Mouse (Mus musculus): ENCODE data around the gene D630003M21Rik. TPM values are rescaled to one million over a fixed set of nuclear protein-coding genes. Genes with fewer than 3 reads are reported as not detected.
A peak's percentile ranks its signal among the peaks of the same experiment; 100 is the strongest.

D630003M21Rik gene
- total RNA-seq, 4 experiments from 2014 or later: 3.3 to 4.4 (median 4.1) TPM

GRCm38 (mm10) chr2:158238101-158238500 lies 9.1 kb upstream of the D630003M21Rik start:
- no peak for DNase-seq (ENCODE audit: low spot score in 2 of 2)

- no peak for DNase-seq (ENCODE audit: low spot score in 2 of 2)
These were observed 7.7 kb upstream of the D630003M21Rik start for GRCm38 (mm10) chr2:158236698-158237097.

- DNase-seq (ENCODE audit: low spot score in 2 of 2): no peak
These were observed 4.1 kb upstream of the D630003M21Rik start for GRCm38 (mm10) chr2:158233106-158233505.

GRCm38 (mm10) chr2:158232414-158232813 lies 3.4 kb upstream of the D630003M21Rik start:
- DNase-seq (ENCODE audit: low spot score in 2 of 2): no peak

GRCm38 (mm10) chr2:158231071-158231470 lies 2.0 kb upstream of the D630003M21Rik start:
- no peak for DNase-seq (ENCODE audit: low spot score in 2 of 2)

- DNase-seq (ENCODE audit: low spot score in 2 of 2): no peak
These were observed 1.6 kb upstream of the D630003M21Rik start for GRCm38 (mm10) chr2:158230617-158231016.

DNA sequence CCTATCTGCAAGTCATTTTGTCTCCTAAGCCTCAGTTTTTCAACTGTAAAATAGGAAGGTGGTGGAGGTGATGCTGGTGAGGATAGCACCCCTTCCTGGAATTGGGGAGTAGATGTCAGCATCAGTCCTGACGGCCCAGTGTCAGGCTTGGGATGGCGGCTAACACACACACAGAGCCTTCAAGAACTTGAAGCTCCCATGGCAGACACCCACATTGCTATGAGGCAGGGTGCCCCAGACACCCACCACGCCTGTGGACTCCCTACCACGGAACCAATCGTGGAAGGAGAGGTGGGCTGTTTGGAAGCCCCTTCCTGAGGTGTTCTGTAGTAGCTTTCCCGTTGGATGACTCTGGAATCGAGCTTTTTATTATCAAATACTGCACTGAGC lies 476 bp upstream of the D630003M21Rik start:
- DNase-seq (ENCODE audit: low spot score in 2 of 2): no peak

DNA sequence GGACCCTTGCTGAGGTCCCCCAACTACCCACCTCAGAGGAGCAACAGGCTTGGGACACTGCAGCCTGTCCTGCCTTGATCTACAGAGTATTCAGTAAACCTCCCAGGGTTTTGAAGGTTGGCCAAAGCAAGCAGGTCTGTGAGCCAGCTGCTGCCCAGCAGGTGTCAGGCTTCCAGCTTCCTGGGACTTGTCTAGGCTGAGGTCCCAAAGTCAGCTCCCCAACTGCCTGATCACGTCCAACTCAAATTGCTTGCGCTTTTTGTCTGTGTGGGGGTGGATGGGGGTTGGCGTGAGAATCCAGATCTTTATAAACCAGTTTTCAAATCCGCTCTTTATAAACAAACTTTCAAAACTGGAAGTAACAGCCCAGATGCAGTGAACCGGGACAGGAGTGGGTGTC lies 3.7 kb downstream of the D630003M21Rik start:
- DNase-seq (ENCODE audit: low spot score in 2 of 2): no peak

DNA sequence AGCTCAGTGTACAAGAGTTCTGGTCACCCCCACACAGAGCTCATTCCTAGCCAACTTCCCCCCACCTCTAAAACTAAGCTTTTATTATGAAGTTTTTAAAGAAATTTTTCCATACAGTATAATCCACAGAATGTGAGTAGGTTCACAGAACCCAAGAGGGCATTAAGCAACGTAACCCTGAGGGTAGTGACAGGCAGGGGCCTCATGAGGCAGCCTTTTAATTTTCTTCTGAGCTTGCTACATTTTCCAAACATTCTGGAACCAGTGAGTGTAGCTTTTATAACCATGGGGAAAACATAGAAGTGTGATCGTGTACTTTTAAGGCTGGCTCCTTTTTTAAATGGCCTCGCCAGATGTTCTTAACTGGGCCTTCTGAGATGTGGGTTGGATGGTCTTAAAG lies 5.5 kb downstream of the D630003M21Rik start:
- no peak for DNase-seq (ENCODE audit: low spot score in 2 of 2)

DNA sequence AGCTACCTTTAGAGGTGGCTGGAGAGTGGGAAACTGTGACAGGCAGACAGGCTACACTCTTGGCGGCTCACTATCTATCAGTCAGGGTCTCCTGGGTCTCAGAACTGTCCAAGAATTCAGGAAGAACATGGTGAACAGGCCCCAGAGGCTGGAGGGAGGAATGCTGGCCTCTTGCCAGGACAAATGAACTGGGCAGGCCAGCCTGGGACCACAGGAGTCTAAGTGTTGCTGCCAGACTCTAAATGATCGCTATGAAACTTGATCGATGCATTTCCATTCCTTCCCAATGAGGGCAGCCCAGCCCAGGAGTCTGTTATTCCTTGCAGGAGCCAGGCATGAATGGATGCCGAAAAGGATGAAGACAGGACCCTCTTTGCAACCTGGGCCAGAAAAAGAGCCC lies 6.4 kb downstream of the D630003M21Rik start:
- no peak for DNase-seq (ENCODE audit: low spot score in 2 of 2)

DNA sequence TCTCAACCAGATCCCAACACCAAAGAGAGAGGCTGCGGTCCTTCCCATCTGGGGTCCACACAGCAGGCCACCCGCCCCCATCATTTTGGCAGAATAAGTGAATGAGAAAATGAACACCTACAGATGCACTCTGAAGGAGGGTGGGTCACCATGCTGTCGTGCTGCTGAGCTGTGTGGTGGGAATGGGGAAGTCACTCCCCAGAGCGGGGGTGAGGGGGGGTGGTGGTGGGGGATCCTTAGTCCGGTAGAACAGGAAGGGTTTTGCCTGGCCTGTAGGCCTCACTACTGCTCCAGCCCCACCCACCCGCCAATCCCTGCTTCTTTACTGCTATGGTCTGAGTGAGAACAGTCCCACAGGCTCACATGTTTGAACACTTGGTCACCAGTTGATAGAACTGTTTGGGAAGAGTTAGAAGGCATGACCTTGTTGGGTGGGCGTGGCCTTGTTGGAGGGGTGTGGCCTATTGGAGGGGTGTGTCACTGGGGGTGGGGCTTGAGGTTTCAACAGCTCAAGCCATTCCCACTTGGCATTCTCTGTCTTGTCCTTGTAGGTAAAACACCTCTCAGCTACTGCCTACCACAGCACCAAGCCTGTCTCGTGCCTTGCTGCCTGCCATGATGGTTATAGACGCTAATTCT lies 7.5 kb downstream of the D630003M21Rik start:
- no peak for DNase-seq (ENCODE audit: low spot score in 2 of 2)

DNA sequence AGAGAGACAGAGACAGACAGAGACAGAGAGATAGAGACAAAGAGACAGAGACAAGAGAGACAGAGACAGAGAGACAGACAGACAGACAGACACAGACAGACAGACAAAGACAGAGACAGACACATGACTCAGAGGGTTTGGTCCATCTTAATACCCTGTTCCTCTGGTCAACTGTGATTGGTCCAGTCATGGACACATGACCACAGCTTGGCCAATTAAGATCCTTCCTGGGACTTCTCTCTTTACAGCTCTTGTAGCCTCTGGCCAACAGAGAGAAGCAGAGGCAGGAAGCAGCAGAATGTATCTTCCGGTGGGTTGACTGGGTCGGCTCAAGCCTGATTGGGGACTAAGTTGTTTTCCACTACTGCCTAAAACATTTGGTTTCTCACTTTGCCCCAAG lies 9.5 kb downstream of the D630003M21Rik start:
- no peak for DNase-seq (ENCODE audit: low spot score in 2 of 2)

DNA sequence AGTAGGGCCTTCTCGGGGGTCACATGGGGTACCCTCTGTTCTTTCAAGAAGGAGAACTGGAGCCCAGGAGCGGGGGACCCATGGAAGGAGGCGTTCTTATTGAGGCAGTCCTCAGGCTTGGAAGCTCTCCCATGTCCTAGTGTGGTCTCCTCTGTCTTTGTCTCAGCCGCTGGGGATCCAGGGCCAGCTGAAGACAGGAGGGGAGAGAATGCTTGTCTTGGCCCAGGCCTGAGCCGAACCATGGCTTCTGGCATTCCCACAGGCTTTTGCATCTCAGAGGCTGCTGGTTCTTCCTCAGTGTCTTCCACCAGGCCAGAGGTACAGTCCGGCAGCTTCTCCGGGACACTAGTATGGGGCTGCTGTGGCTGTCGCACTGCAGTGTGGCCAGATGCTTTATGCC lies 12.5 kb downstream of the D630003M21Rik start:
- no peak for DNase-seq (ENCODE audit: low spot score in 2 of 2)

GRCm38 (mm10) chr2:158215283-158216117 lies 13.5 kb downstream of the D630003M21Rik start:
- DNase-seq (ENCODE audit: low spot score in 2 of 2): no peak

- no peak for DNase-seq (ENCODE audit: low spot score in 2 of 2)
These were observed 17.1 kb downstream of the D630003M21Rik start for GRCm38 (mm10) chr2:158211764-158212471.

- no peak for DNase-seq (ENCODE audit: low spot score in 2 of 2)
These were observed 18.1 kb downstream of the D630003M21Rik start for GRCm38 (mm10) chr2:158210958-158211357.

- DNase-seq (ENCODE audit: low spot score in 2 of 2): no peak
These were observed 18.5 kb downstream of the D630003M21Rik start for GRCm38 (mm10) chr2:158210503-158210902.

- no peak for DNase-seq (ENCODE audit: low spot score in 2 of 2)
These were observed 19.2 kb downstream of the D630003M21Rik start for GRCm38 (mm10) chr2:158209776-158210175.

- peak in 1 of 2 experiments; percentile 50 for DNase-seq (ENCODE audit: low spot score in 2 of 2)
These were observed 21.2 kb downstream of the D630003M21Rik start for GRCm38 (mm10) chr2:158207848-158208247.

DNA sequence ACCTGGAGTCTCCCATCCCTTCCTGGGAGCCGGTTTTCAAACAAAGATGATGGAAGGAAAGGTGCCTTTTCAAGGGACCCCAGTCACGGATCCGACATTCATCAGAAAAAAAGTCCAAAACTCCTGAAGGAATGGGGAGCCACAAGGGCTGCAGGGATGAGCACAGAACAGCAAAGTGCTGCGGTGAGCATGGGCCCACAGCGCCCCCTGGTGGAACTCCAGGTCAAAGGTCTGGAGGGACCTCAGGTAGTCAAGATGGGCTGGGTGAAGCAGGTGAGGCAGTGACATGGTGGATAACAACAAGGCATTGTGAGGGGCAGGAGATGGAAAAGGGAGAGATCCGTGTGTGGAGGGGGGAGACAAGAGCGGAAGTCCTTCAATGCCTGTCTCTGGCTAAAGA lies 24.9 kb downstream of the D630003M21Rik start:
- DNase-seq (ENCODE audit: low spot score in 2 of 2): peak; percentile 40 to 76

DNA sequence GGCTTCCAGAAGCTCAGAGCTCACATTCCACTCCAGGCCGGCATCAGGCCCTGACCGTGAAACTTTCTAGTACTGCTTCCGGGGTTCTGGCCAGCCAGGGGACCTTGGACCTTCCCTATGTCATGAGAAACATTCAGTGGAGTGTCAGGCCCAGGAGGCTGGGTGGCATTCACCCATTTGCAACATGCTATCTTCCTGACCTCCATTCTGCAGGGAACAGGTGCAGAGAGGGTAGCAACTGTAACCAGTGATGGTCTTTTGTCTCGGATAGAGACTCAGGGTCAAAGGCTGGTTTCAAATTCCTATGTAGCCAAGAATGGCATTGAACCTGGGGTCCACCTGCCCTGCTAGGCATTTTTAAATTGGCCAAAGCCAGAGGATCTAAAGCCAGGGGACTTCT lies 25.3 kb downstream of the D630003M21Rik start:
- DNase-seq (ENCODE audit: low spot score in 2 of 2): no peak

DNA sequence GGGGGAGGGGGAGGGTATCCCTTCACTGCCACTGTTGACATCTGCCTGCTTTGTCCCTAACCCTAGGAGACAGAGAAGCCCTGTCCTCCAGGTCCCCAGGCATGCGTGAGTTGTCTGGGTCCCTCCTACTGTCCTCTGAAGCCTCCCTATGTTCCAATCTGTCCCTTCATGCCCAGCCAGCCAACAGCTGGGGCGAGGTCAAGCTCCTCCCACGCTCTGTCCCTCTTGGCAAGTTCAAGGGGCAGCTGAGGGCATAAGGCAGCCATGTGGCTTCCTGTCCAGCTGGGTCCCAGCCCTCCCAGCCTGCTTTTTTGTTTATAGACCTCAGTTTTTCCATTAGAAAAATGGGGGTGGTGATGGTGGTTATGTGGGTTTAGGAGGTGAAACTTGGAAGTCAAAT lies 29.7 kb downstream of the D630003M21Rik start:
- DNase-seq (ENCODE audit: low spot score in 2 of 2): no peak
